ENCODE assay signal across 17 mouse cellular contexts in the genomic region with DNA sequence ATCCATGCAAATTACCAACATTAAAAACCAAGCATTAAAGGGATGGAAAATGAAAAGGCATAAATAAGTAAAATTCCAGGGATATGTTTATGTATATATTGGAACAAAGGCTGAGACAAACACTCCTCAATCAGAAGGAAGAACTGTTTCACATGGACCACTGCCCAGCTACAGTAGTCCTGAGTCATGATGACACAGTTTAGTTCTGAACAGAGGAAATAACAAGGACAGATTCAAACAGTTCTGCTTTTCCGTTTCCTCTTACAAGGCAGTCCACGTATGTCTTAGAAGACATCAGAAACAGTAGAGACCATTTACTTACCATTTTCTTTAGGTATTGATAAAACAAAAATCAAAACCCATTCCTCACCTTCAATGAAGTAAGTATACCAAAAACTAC. TPM values are rescaled to one million over a fixed set of nuclear protein-coding genes. Genes with fewer than 3 reads are reported as not detected.
DNase-seq lines count a peak whose midpoint lies in the region; ATAC-seq and TF ChIP-seq lines count a peak whose summit lies in the region.
"Had no signal": no experiment of that assay in that cellular context is flagged by ENCODE, and none has a peak within 500 bp of the region (broad histone marks: within the 10 kb centered on the region; RNA-seq: fewer than 3 reads in every experiment).

No protein-coding gene starts in this region.

- no peak for TF ChIP-seq CTCF in kidney, adult 2 months (conservative IDR thresholded peaks at IDR 0.05; ENCODE audit: insufficient read depth, insufficient read length, low read depth, low read length)

- no peaks in the 10 kb centered on the region for H3K27me3 ChIP-seq in kidney, adult 2 months (replicated peaks; ENCODE audit: control insufficient read depth, insufficient read depth, low read length)
- H3K27me3 ChIP-seq in kidney, embryonic 15.5 days = no peaks in the 10 kb centered on the region
- no peaks in the 10 kb centered on the region for H3K27me3 ChIP-seq in liver, embryonic 16.5 days (ENCODE audit: control insufficient read depth, insufficient read depth, low read depth, low read length)
- H3K27me3 ChIP-seq: hindbrain, embryonic 12.5 days; intestine, embryonic 15.5 days; limb, embryonic 13.5 days; neural tube, embryonic 15.5 days; Patski had no signal

- no peak overlapping the region for H3K9ac ChIP-seq in kidney, embryonic 15.5 days
- H3K9ac ChIP-seq in liver, embryonic 16.5 days (ENCODE audit: low read depth, low read length) = no peak overlapping the region
- H3K9ac ChIP-seq: hindbrain, embryonic 12.5 days; intestine, embryonic 15.5 days; limb, embryonic 13.5 days; neural tube, embryonic 15.5 days had no signal

- H3K36me3 ChIP-seq in kidney, adult 2 months (ENCODE audit: control insufficient read depth, insufficient read depth, low read length) = peaks cover 4% of the 10 kb centered on the region
- H3K36me3 ChIP-seq in kidney, embryonic 15.5 days = peaks cover 66% of the 10 kb centered on the region
- H3K36me3 ChIP-seq in liver, embryonic 16.5 days (ENCODE audit: control insufficient read depth, insufficient read depth) = peaks cover 4% of the 10 kb centered on the region

- ATAC-seq in kidney, embryonic 15.5 days (replicated peaks; ENCODE audit: low FRiP score) = no peak
- ATAC-seq in liver, embryonic 16.5 days (ENCODE audit: low read depth) = 0 out of 2 replicates have a peak, but pooled peaks have one; percentile 35
- no peak for ATAC-seq in cerebellum, adult (ENCODE audit: insufficient number of reproducible peaks, low FRiP score, low TSS enrichment)
- ATAC-seq: intestine, embryonic 15.5 days; Patski had no signal

- intact Hi-C loops in heart, postnatal 36 days (cut with DNase I) = no loop called here

- 62% methylated on average over 2 of the region's 2 CpGs for WGBS in kidney, adult 2 months
- WGBS in kidney, embryonic 15.5 days = 83% methylated on average over 2 of the region's 2 CpGs
- WGBS in liver, embryonic 16.5 days (ENCODE audit: insufficient replicate concordance) = 29% methylated on average over 2 of the region's 2 CpGs

- H3K9me3 ChIP-seq in kidney, embryonic 15.5 days (replicated peaks) = no peaks in the 10 kb centered on the region
- H3K9me3 ChIP-seq in liver, embryonic 16.5 days (replicated peaks; ENCODE audit: control insufficient read depth, low read length) = no peaks in the 10 kb centered on the region
- H3K9me3 ChIP-seq: hindbrain, embryonic 12.5 days; intestine, embryonic 15.5 days; limb, embryonic 13.5 days; neural tube, embryonic 15.5 days had no signal

- H3K4me1 ChIP-seq in kidney, adult 2 months (ENCODE audit: control insufficient read depth, insufficient read depth, low read length) = no peaks in the 10 kb centered on the region
- H3K4me1 ChIP-seq in kidney, embryonic 15.5 days = no peaks in the 10 kb centered on the region
- H3K4me1 ChIP-seq in liver, embryonic 16.5 days (ENCODE audit: control insufficient read depth, low read depth, low read length) = no peaks in the 10 kb centered on the region
- H3K4me1 ChIP-seq: hindbrain, embryonic 12.5 days; intestine, embryonic 15.5 days; limb, embryonic 13.5 days; neural tube, embryonic 15.5 days had no signal

- H3K27ac ChIP-seq in kidney, adult 2 months (ENCODE audit: insufficient read depth, low read depth, low read length) = no peak overlapping the region
- H3K27ac ChIP-seq in kidney, embryonic 15.5 days = no peak overlapping the region
- no peak overlapping the region for H3K27ac ChIP-seq in liver, embryonic 16.5 days (ENCODE audit: low read length)
- H3K27ac ChIP-seq: hindbrain, embryonic 12.5 days; intestine, embryonic 15.5 days; limb, embryonic 13.5 days; neural tube, embryonic 15.5 days had no signal

- DNase-seq in kidney, adult 2 months = peak; percentile 19
- DNase-seq in 3T3-L1 (ENCODE audit: low read depth, low spot score) = peak; percentile 79
- peak; percentile 51 for DNase-seq in Muller cell, postnatal 12 days (ENCODE audit: inconsistent ontology term)
- no peak for DNase-seq in thymus, postnatal 36 days
- DNase-seq in heart, postnatal 36 days = no peak
- DNase-seq: cerebellum, adult 8-10 months; kidney, postnatal 25 days; lung, postnatal 10 days; thymus, adult 2 months had no signal

- TF ChIP-seq POLR2A in kidney, adult 2 months (IDR thresholded peaks at IDR 0.05; ENCODE audit: low read depth, low read length) = no peak

- H3K4me2 ChIP-seq in kidney, embryonic 15.5 days = no peak overlapping the region
- no peak overlapping the region for H3K4me2 ChIP-seq in liver, embryonic 16.5 days (ENCODE audit: low read depth, low read length)
- H3K4me2 ChIP-seq: hindbrain, embryonic 12.5 days; intestine, embryonic 15.5 days; limb, embryonic 13.5 days; neural tube, embryonic 15.5 days had no signal

- H3K4me3 ChIP-seq in kidney, adult 2 months (ENCODE audit: insufficient read depth, low read depth, low read length) = no peak overlapping the region
- H3K4me3 ChIP-seq in kidney, embryonic 15.5 days (replicated peaks) = no peak overlapping the region
- no peak overlapping the region for H3K4me3 ChIP-seq in liver, embryonic 16.5 days (ENCODE audit: low read depth, low read length)
- H3K4me3 ChIP-seq: hindbrain, embryonic 12.5 days; intestine, embryonic 15.5 days; limb, embryonic 13.5 days; neural tube, embryonic 15.5 days had no signal

RNA-seq across cellular contexts. Expression of gene Nit2, which starts 22.4 kb away (rescaled TPM):
- 75.3 and 83.7 TPM in 2 replicates for polyA plus RNA-seq in kidney, adult 2 months (2012; rRNA removed)
- 100 and 104 TPM in 2 replicates for polyA plus RNA-seq in kidney, embryonic 15.5 days (2015; fragmentation: Nextera tagmentation; extraction: Ambion mirVana)
- 47.4 and 48.0 TPM in 2 replicates for polyA plus RNA-seq in liver, embryonic 16.5 days (2015; fragmentation: Nextera tagmentation; extraction: Ambion mirVana)
- 10 to 100 TPM; 34.8 to 35.3 TPM for total RNA-seq in heart, postnatal 36 days (2021)

RNA-seq across cellular contexts. Expression of gene Tbc1d23, which starts 41.8 kb away (rescaled TPM):
- 8.6 and 10.7 TPM in 2 replicates for polyA plus RNA-seq in kidney, adult 2 months (2012; rRNA removed)
- 22.5 and 25.6 TPM in 2 replicates for polyA plus RNA-seq in kidney, embryonic 15.5 days (2015; fragmentation: Nextera tagmentation; extraction: Ambion mirVana)
- 5.7 and 5.8 TPM in 2 replicates for polyA plus RNA-seq in liver, embryonic 16.5 days (2015; fragmentation: Nextera tagmentation; extraction: Ambion mirVana)
- 10 to 100 TPM; 25.1 to 25.4 TPM for total RNA-seq in heart, postnatal 36 days (2021)

Comparison
In these comparisons a context has a peak if more than half of its experiments do, and no peak if none do; other contexts are left out.
1. DNase-seq: peak in kidney, adult 2 months (single experiment), 3T3-L1 (single experiment) and Muller cell, postnatal 12 days (single experiment); none in thymus, postnatal 36 days (0 of 2) and heart, postnatal 36 days (0 of 2).